Mouse (Mus musculus): ENCODE results near the gene Atp6v1e2. TPM values are rescaled to one million over a fixed set of nuclear protein-coding genes. Genes with fewer than 3 reads are reported as not detected.

The Atp6v1e2 gene
- polyA plus RNA-seq, 1 experiment = not detected

GRCm38 (mm10) chr17:86897486-86898165 is 50.1 kb downstream of the Atp6v1e2 start:
- Histone ChIP-seq H3K27ac (replicated peaks; ENCODE audit: low read depth, low read length) (no peak overlapping the region), H3K4me1 (ENCODE audit: control insufficient read depth, insufficient read depth, insufficient read length, low read length) (no peaks in the 10 kb centered on the region), H3K4me3 (ENCODE audit: insufficient read depth, low read depth, low read length) (no peak overlapping the region)

DNA sequence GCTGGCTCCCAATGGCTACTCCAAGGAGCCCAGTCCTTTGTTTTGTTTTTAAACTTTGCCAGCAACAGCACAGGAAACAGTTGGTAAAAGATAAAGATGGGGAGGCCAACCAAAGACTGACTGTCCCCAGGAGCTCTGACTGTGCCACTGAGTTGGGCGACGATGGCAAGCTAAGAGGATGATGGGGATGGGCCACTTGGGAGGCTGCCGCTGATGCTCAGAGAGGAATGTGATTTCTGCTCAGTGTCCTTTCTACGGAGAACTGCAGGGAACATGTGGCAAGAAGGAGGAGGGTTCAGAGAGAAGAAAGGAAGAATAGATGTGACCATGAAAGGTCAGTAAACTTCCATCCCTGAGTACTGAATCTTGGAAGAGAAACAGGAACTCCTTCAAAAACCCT is 52.5 kb downstream of the Atp6v1e2 start:
- H3K4me3 ChIP-seq (ENCODE audit: insufficient read depth, low read depth, low read length) = no peak overlapping the region
- no peak overlapping the region for H3K27ac ChIP-seq (replicated peaks; ENCODE audit: low read depth, low read length)
- no peaks in the 10 kb centered on the region for H3K4me1 ChIP-seq (ENCODE audit: control insufficient read depth, insufficient read depth, insufficient read length, low read length)

Other genes with a start within 250 kb of the Atp6v1e2 start
- gene Epas1, start 194.2 kb downstream of the Atp6v1e2 start, polyA plus RNA-seq (2012; ENCODE audit: insufficient read depth, insufficient read length, missing spikeins) = 196 and 238 TPM in 2 replicates
- not detected in 2 replicates for gene Tmem247, start 30.5 kb downstream of the Atp6v1e2 start, polyA plus RNA-seq (2012; ENCODE audit: insufficient read depth, insufficient read length, missing spikeins)
- 122 and 182 TPM in 2 replicates for gene Rhoq, start 15.2 kb upstream of the Atp6v1e2 start, polyA plus RNA-seq (2012; ENCODE audit: insufficient read depth, insufficient read length, missing spikeins)
- 9.2 and 11.6 TPM in 2 replicates for gene Pigf, start 77.5 kb upstream of the Atp6v1e2 start, polyA plus RNA-seq (2012; ENCODE audit: insufficient read depth, insufficient read length, missing spikeins)
- gene Cript, start 77.7 kb upstream of the Atp6v1e2 start, polyA plus RNA-seq (2012; ENCODE audit: insufficient read depth, insufficient read length, missing spikeins) = 96.6 and 131 TPM in 2 replicates
- gene Socs5, start 159.8 kb upstream of the Atp6v1e2 start, polyA plus RNA-seq (2012; ENCODE audit: insufficient read depth, insufficient read length, missing spikeins) = 12.3 and 14.0 TPM in 2 replicates